Mouse (Mus musculus): Measurements from ENCODE around the gene Cdh26.

DNA sequence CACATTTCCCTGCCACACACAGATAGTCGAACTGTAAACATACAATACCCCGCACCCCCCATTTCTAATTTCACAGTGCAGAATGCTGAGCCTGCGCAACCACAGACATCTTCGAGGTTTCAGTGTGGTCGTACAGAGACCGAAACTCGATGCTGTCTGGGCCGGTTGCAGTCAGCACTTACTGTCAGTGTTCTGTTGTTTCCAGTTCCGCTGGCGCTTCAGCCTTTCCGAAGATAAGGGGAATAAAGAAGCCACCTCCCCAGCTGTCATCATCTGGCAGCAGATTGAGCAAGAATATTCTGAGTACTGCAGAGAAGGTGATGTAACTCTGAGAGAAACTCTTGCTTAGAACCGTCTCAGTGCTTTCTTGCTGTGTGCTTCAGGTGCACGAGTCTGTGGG is 13.9 kb upstream of the Cdh26 start:
- TF ChIP-seq CTCF (IDR thresholded peaks at IDR 0.05; ENCODE audit: control insufficient read depth, insufficient read depth, insufficient read length), result no peak
- TF ChIP-seq USF1 (IDR thresholded peaks at IDR 0.05; ENCODE audit: low read depth), result no peak
- TF ChIP-seq MYOG (IDR thresholded peaks at IDR 0.05; ENCODE audit: control insufficient read depth, extremely low read depth, insufficient read length), result no peak
